1 mouse cellular context compared by ENCODE assay signal in genomic region chr8:107466642-107467041, GRCm38 (mm10).
TF ChIP-seq lines count a peak whose summit lies in the region.

No protein-coding gene starts in this region.

TF ChIP-seq in CH12.LX, 34 proteins besides CTCF, POLR2A, EP300 and RAD21:
- TF ChIP-seq UBTF (IDR thresholded peaks at IDR 0.05; ENCODE audit: low read depth, low read length) (no peak), SMC3 (IDR thresholded peaks at IDR 0.05; ENCODE audit: low read depth, low read length) (peak; percentile 42)
